ENCODE assay signal across 27 mouse cellular contexts in genomic region chr6:34398431-34398830, GRCm38 (mm10). TPM values are rescaled to one million over a fixed set of nuclear protein-coding genes. Genes with fewer than 3 reads are reported as not detected.
A peak's percentile ranks its signal among the peaks of the same experiment; 100 is the strongest.
DNase-seq lines count a peak whose midpoint lies in the region; ATAC-seq lines count a peak whose summit lies in the region.
"Had no signal": no experiment of that assay in that cellular context is flagged by ENCODE, and none has a peak within 500 bp of the region (broad histone marks: within the 10 kb centered on the region; RNA-seq: fewer than 3 reads in every experiment).

No protein-coding gene starts in this region.

- H3K9me3 ChIP-seq in hindbrain, embryonic 12.5 days (replicated peaks), result no peaks in the 10 kb centered on the region
- H3K9me3 ChIP-seq: embryonic facial prominence, embryonic 10.5 days; embryonic facial prominence, embryonic 13.5 days; forebrain, embryonic 12.5 days; forebrain, embryonic 15.5 days; hindbrain, embryonic 13.5 days; intestine, embryonic 15.5 days had no signal

- peak overlapping the region; percentile 39 for H3K27ac ChIP-seq in macrophage
- no peak overlapping the region for H3K27ac ChIP-seq in hindbrain, embryonic 12.5 days
- H3K27ac ChIP-seq: embryonic facial prominence, embryonic 10.5 days; embryonic facial prominence, embryonic 13.5 days; forebrain, embryonic 12.5 days; forebrain, embryonic 15.5 days; heart, adult 2 months; hindbrain, embryonic 13.5 days; intestine, embryonic 15.5 days had no signal

- no peaks in the 10 kb centered on the region for H3K27me3 ChIP-seq in hindbrain, embryonic 12.5 days
- H3K27me3 ChIP-seq: embryonic facial prominence, embryonic 13.5 days; forebrain, embryonic 12.5 days; forebrain, embryonic 15.5 days; hindbrain, embryonic 13.5 days; intestine, embryonic 15.5 days had no signal

- H3K4me3 ChIP-seq in macrophage (ENCODE audit: inconsistent target), result no peak overlapping the region
- no peak overlapping the region for H3K4me3 ChIP-seq in hindbrain, embryonic 12.5 days
- H3K4me3 ChIP-seq: embryonic facial prominence, embryonic 10.5 days; embryonic facial prominence, embryonic 13.5 days; erythroblast, embryonic 14.5 days; forebrain, embryonic 12.5 days; forebrain, embryonic 15.5 days; heart, adult 2 months; hindbrain, embryonic 13.5 days; intestine, embryonic 15.5 days had no signal

- no peak overlapping the region for H3K9ac ChIP-seq in hindbrain, embryonic 12.5 days
- H3K9ac ChIP-seq: embryonic facial prominence, embryonic 13.5 days; forebrain, embryonic 12.5 days; forebrain, embryonic 15.5 days; hindbrain, embryonic 13.5 days; intestine, embryonic 15.5 days had no signal

- peaks cover 39% of the 10 kb centered on the region; the same call in 1 of the 2 replicates for H3K36me3 ChIP-seq in macrophage (ENCODE audit: inconsistent target)
- 0 out of 2 replicates have a peak, but pooled peaks cover 4% of the 10 kb centered on the region for H3K36me3 ChIP-seq in hindbrain, embryonic 12.5 days
- H3K36me3 ChIP-seq: forebrain, embryonic 12.5 days; forebrain, embryonic 15.5 days; hindbrain, embryonic 13.5 days; intestine, embryonic 15.5 days had no signal

- H3K4me1 ChIP-seq in hindbrain, embryonic 12.5 days, result no peaks in the 10 kb centered on the region
- H3K4me1 ChIP-seq: embryonic facial prominence, embryonic 10.5 days; embryonic facial prominence, embryonic 13.5 days; forebrain, embryonic 12.5 days; forebrain, embryonic 15.5 days; hindbrain, embryonic 13.5 days; intestine, embryonic 15.5 days had no signal

- no peak overlapping the region for H3K4me2 ChIP-seq in hindbrain, embryonic 12.5 days (replicated peaks)
- H3K4me2 ChIP-seq: embryonic facial prominence, embryonic 13.5 days; forebrain, embryonic 12.5 days; forebrain, embryonic 15.5 days; heart, embryonic 11.5 days; hindbrain, embryonic 13.5 days; intestine, embryonic 15.5 days had no signal

- WGBS in macrophage (ENCODE audit: missing documents), result 88% methylated on average over 6 of the region's 6 CpGs
- WGBS in hindbrain, embryonic 12.5 days, result 86% methylated on average over 6 of the region's 6 CpGs

- H3K79me2 ChIP-seq in macrophage (ENCODE audit: inconsistent target), result no peaks in the 10 kb centered on the region

- DNase-seq in adrenal gland, adult (ENCODE audit: inconsistent age in 2 of 2, low spot score in 1 of 2), result peak; percentile 70 to 82
- DNase-seq in adrenal gland, adult 18-20 months (ENCODE audit: low spot score in 2 of 2), result no peak
- DNase-seq in heart, adult 11 months, result peak; percentile 73
- DNase-seq in heart, adult 9 months (ENCODE audit: low spot score in 2 of 2), result no peak
- DNase-seq: cerebellum, adult 11 months; cerebellum, adult 8-10 months; cerebellum, postnatal 10 days; cerebellum, postnatal 36 days; embryo, embryonic 11 days; gastrocnemius, postnatal 25 days; heart, adult 2 months; kidney, adult 11 months; kidney, adult 8-10 months had no signal

- ATAC-seq in hindbrain, embryonic 12.5 days (ENCODE audit: low FRiP score), result no peak
- ATAC-seq: forebrain, embryonic 15.5 days; hindbrain, embryonic 16.5 days; intestine, embryonic 15.5 days had no signal

RNA-seq across cellular contexts. Expression of gene Akr1b7, which starts 13.7 kb away (rescaled TPM):
- total RNA-seq in adrenal gland, adult 18-20 months (2021), result 1,000 to 10,000 TPM; 2,529 to 6,211 TPM
- 1 to 10 TPM in 1 of 26 experiments, under 1 TPM in 4, not detected in 21; 0.55 to 1.7 (median 0.65) TPM for total RNA-seq in macrophage (2018; cell fraction: chromatin; rRNA removed)
- total RNA-seq in macrophage (2018; cell fraction: cytosol; rRNA removed), result under 1 TPM in 3 of 26 experiments, not detected in 23; 0.09 to 0.13 (median 0.11) TPM
- under 1 TPM in 1 of 26 experiments, not detected in 25; 0.56 TPM for total RNA-seq in macrophage (2018; cell fraction: nucleus; rRNA removed)
- polyA plus RNA-seq in macrophage (2018), result not detected in 3 replicates
- polyA plus RNA-seq in hindbrain, embryonic 12.5 days (2016; fragmentation: Nextera tagmentation; extraction: Ambion mirVana), result 0.17 TPM in 1 of 2 replicates, not detected in the other
- total RNA-seq: ES-E14; gastrocnemius, postnatal 25 days; heart, adult 2 months; heart, postnatal 25 days; hematopoietic stem cell, adult 5-6 weeks had no signal
- polyA plus RNA-seq: embryonic facial prominence, embryonic 10.5 days; embryonic facial prominence, embryonic 13.5 days; erythroblast, embryonic 14.5 days; forebrain, embryonic 12.5 days; forebrain, embryonic 15.5 days; heart, adult 2 months; hindbrain, embryonic 13.5 days had no signal

RNA-seq across cellular contexts. Expression of gene Akr1b10, which starts 14.4 kb away (rescaled TPM):
- total RNA-seq in adrenal gland, adult 18-20 months (2021), result 100 to 1,000 TPM; 154 to 191 TPM
- total RNA-seq in macrophage (2018; cell fraction: chromatin; rRNA removed), result 100 to 1,000 TPM in 15 of 26 experiments, 10 to 100 TPM in 11; 16.8 to 261 (median 111) TPM
- total RNA-seq in macrophage (2018; cell fraction: cytosol; rRNA removed), result 10 to 100 TPM; 24.6 to 54.0 (median 39.4) TPM
- 100 to 1,000 TPM in 7 of 26 experiments, 10 to 100 TPM in 19; 14.3 to 142 (median 64.9) TPM for total RNA-seq in macrophage (2018; cell fraction: nucleus; rRNA removed)
- polyA plus RNA-seq in macrophage (2018), result 47.7 to 57.8 TPM (median 55.7 TPM) in 3 replicates
- 13.1 and 14.4 TPM in 2 replicates for polyA plus RNA-seq in hindbrain, embryonic 12.5 days (2016; fragmentation: Nextera tagmentation; extraction: Ambion mirVana)
- polyA plus RNA-seq: erythroblast, embryonic 14.5 days had no signal

RNA-seq across cellular contexts. Expression of gene Akr1b8, which starts 44.5 kb away (rescaled TPM):
- 100 to 1,000 TPM; 227 to 304 TPM for total RNA-seq in adrenal gland, adult 18-20 months (2021)
- total RNA-seq in macrophage (2018; cell fraction: chromatin; rRNA removed), result 10 to 100 TPM in 2 of 26 experiments, 1 to 10 TPM in 18, under 1 TPM in 3, not detected in 3; 0.59 to 14.6 (median 2.0) TPM
- 10 to 100 TPM in 13 of 26 experiments, 1 to 10 TPM in 13; 2.4 to 21.6 (median 10.9) TPM for total RNA-seq in macrophage (2018; cell fraction: cytosol; rRNA removed)
- 10 to 100 TPM in 1 of 26 experiments, 1 to 10 TPM in 20, under 1 TPM in 5; 0.44 to 20.7 (median 2.7) TPM for total RNA-seq in macrophage (2018; cell fraction: nucleus; rRNA removed)
- 17.3 to 79.9 TPM (median 28.5 TPM) in 3 replicates for polyA plus RNA-seq in macrophage (2018)
- polyA plus RNA-seq in hindbrain, embryonic 12.5 days (2016; fragmentation: Nextera tagmentation; extraction: Ambion mirVana), result 18.4 and 19.9 TPM in 2 replicates
- total RNA-seq: hematopoietic stem cell, adult 5-6 weeks had no signal
- polyA plus RNA-seq: erythroblast, embryonic 14.5 days had no signal

Comparison
In these comparisons a context has a peak if more than half of its experiments do, and no peak if none do; other contexts are left out.
1. DNase-seq: peak in adrenal gland, adult (2 of 2) and heart, adult 11 months (single experiment); none in adrenal gland, adult 18-20 months (0 of 2) and heart, adult 9 months (0 of 2).